Mouse (Mus musculus): ENCODE data around the gene Des.

DNA sequence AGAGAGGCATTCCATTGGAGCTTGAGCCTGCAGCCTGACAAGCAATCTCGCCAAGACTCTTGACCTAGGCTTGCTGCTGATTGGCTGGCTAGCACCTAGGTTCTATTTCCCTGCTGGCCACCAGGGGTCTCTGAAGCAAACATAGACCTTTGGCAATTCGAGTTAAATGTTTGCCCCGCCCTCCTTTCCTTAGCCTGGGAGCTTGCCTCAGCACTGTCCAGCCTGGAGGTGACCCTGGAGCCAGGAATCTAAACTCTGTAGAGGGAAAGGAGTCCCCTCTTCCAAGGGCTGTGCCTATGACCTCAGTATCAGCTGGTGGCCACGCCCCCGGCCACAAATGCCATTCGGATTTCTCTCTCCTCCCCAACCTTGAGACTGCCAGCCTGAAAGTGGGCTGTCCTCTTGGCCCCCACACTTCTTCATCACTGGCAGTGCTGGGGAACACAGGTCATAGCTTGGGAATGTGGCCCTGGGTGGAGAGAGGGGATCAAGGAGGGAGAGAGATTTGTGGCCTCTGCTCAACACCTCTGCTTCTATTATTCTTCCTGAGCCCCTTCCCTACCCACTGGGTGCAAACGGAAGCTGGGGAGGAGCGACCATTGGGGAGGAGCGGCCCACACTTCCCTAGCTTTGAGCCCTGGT lies 38.8 kb downstream of the Des start:
- TF ChIP-seq CTCF (IDR thresholded peaks at IDR 0.05; ENCODE audit: low read depth, low read length), result peak; percentile 60
- TF ChIP-seq POLR2A (IDR thresholded peaks at IDR 0.05; ENCODE audit: insufficient read depth, low read length), result no peak
